Mouse (Mus musculus): ENCODE results near the gene Tet2.

- no peak for TF ChIP-seq TCF12 (IDR thresholded peaks at IDR 0.05; ENCODE audit: insufficient read depth, poor library complexity, severe bottlenecking)
- no peak for TF ChIP-seq MAX (IDR thresholded peaks at IDR 0.05; ENCODE audit: low read depth)
- TF ChIP-seq POLR2A (IDR thresholded peaks at IDR 0.05; ENCODE audit: insufficient read length, low read depth): no peak
- TF ChIP-seq E2F4 (IDR thresholded peaks at IDR 0.05; ENCODE audit: insufficient read depth): no peak
- no peak for TF ChIP-seq MYOD1 (IDR thresholded peaks at IDR 0.05; ENCODE audit: control insufficient read depth in 1 of 3, insufficient read length in 2 of 3, low read depth in 2 of 3)
- no peak for TF ChIP-seq CEBPB (IDR thresholded peaks at IDR 0.05; ENCODE audit: insufficient read depth, poor library complexity, severe bottlenecking)
- TF ChIP-seq USF1 (IDR thresholded peaks at IDR 0.05; ENCODE audit: low read depth): no peak
- TF ChIP-seq REST (IDR thresholded peaks at IDR 0.05; ENCODE audit: insufficient read depth, insufficient read length): no peak
- TF ChIP-seq POLR2AphosphoS2 (IDR thresholded peaks at IDR 0.05; ENCODE audit: insufficient read length, low read depth): no peak
- no peak for TF ChIP-seq MYOG (IDR thresholded peaks at IDR 0.05; ENCODE audit: control insufficient read depth in 1 of 3, insufficient read depth in 1 of 3, insufficient read length in 2 of 3, low read depth in 2 of 3)
These were observed 53.6 kb downstream of the Tet2 start for GRCm38 (mm10) chr3:133491370-133491769.
